Mouse (Mus musculus): ENCODE measurements around the gene Ak5.
"Not testable (repeated sequence)": the region's sequence is repeated elsewhere in the genome, so short reads cannot be mapped to it uniquely, and the experiment has no call there.

The Ak5 gene

GRCm38 (mm10) chr3:152625061-152625820 is 42.9 kb downstream of the Ak5 start:
- peak; percentile 51 to 55 for DNase-seq

- DNase-seq: no peak
These were observed 47.6 kb downstream of the Ak5 start for GRCm38 (mm10) chr3:152620534-152620933.

- DNase-seq: no peak
These were observed 48.1 kb downstream of the Ak5 start for GRCm38 (mm10) chr3:152620058-152620457.

GRCm38 (mm10) chr3:152609076-152609475 is 59.1 kb downstream of the Ak5 start:
- DNase-seq: no peak

GRCm38 (mm10) chr3:152605849-152606248 is 62.3 kb downstream of the Ak5 start:
- peak; percentile 16 to 22 for DNase-seq

DNA sequence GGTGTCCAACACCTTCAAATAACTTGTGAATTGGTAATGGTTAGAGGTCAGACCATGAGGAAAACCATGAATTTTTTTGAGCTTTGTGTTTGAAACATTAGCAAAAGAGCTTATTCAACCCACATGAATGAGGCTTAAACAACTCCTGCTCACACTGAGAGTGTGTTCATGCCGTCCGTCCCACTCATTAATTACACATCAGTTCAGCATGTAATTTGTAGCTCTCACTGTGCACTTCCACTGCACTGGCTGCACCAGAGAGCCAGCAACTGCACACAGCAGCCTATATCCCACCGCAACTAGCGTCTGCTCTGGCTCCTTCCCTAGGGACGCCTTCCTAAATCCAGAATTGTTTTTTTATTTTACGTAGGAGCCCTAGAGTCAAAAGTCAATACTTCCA is 68.5 kb downstream of the Ak5 start:
- no peak for DNase-seq

- no peak for DNase-seq
These were observed 71.6 kb downstream of the Ak5 start for GRCm38 (mm10) chr3:152596406-152597050.

DNA sequence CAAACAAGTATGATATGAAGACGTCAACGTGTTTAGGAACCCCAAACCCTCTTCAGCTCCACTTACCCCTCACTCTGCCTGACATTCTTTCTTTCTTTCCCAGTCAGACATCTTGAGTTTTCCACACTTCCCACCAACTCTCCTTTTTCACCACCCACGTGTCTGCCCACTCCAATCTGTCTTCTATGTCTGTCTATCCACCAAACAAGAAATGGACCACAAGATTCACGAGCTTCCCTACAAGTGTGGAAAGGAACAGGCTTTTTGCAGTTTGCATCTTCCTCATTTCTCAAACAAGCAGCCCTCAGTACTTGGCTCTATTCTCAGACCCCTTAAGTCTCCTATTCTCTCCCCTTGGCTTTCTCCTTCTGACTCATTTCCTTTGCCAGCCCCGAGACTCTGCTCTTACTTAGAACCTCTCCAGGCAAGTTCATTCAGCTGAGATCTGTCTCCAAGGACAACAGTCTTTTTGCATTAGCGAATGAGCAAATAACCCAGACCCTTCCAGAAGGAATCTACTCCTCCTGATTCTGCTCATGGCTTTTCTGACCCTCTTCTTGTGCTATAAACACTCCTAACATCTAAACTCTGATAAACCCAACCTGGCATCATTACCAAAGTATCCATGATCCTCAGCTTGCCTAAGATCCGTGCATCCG is 75.3 kb downstream of the Ak5 start:
- DNase-seq: no peak

DNA sequence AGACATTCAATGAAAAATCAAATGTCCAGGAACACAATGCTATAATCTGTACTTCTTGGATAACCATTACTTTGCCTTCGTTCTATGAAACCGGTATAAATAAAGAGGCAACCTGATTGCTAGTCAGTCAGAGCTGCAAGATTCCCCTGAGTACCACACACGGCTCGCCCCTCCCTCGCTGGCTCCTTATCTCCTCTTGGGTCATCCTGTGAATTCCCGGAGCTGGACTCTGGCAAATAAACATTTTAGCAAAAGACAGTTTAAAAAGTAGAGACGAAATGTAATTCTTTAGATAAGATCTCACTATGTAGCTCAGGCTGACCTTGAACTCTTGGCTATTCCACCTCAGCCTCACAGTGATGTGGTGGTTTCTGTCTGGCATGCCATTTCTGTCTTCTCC is 77.7 kb downstream of the Ak5 start:
- no peak for DNase-seq

GRCm38 (mm10) chr3:152589101-152589500 is 79.1 kb downstream of the Ak5 start:
- not testable (repeated sequence) for DNase-seq

DNA sequence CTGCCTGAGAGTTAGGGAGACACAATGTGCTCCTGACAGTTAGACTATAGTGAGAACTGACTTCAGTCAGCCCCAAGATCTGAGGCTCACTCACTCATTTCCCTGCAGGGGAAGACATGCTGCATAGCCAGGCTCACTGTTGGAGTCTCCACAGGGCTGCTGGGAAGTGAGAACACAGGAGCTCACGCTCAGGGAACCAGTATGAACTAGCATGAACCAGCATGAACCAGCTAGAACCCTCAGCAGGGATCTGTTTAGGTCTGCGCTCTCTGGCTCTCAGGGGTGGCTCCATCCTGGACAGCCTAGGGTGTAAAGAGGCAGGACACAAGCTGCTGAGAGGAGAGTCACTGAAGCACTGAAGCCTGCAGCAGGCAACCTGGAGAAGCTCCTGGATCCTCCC is 81.2 kb downstream of the Ak5 start:
- no peak for DNase-seq

DNA sequence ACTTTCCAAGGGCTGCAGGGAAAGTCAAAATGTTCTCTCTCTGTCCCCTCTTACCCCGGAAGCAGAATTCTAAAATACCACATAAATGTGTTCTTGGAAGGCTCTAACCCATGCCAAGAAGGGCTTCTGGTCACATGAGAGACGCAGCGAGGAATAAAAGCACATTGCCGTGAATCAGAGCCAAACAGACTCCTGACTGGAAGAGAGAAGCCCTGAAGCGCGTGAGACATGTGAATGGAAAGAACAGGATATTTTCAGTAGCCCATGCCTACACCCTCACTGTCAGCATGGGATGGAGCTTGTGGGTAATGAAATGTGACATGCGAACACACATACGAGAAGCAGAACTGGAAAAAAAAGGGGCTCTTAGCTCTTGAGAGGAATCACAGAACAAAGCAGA is 82.0 kb downstream of the Ak5 start:
- peak in 1 of 2 experiments; percentile 8 for DNase-seq

DNA sequence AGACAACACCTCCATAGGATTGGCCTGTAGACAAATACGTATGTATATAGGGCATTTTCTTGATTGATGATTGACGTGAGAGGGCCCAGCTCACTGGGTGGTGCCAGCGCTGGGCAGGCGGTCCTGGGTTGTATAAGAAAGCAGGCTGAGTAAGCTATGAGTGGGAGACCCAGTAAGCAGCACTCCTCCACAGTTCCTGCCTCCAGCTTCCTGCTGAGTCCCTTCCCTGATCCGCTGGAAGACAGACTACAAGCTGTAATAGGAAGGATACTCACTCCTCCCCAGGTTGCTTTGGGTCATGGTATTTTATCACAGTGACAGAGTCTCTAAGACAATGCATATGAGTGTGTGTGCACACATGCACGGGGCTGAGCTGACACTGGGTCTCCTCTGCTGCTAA is 82.6 kb downstream of the Ak5 start:
- DNase-seq: no peak

DNA sequence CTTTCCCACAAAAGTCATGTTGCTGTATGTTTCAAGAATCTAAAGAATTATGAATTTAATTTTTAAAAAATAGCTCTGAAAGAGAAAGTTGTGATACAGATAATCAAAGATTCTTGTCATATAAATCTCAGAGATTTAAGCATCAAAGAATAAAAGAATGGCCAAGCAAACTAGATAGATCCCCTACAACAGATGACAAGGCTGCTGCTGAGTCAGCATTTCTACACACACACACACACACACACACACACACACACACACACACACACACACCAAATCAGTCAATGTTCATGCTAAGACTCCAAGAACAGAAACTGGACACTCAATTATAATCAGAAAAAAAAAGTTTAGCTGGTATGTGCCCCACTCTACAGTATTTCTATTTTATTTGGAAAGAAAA is 85.1 kb downstream of the Ak5 start:
- DNase-seq: no peak

DNA sequence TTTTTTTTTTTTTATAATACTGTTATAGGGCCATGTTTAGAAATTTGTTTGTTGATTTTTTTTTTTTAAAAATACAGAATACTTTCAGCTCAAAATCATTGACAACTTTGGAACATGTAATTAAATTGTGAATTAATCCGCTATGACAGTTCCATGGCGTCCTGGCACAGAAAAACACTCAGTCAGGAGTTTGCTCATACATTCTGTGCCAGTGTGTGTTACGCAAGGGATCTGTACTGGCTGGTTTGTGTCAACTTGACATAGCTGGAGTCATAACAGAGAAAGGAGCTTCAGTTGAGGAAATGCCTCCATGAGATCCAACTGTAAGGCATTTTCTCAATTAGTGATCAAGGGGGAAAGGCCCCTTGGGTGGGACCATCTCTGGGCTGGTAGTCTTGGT is 86.3 kb downstream of the Ak5 start:
- DNase-seq: peak in 1 of 2 experiments; percentile 17

DNA sequence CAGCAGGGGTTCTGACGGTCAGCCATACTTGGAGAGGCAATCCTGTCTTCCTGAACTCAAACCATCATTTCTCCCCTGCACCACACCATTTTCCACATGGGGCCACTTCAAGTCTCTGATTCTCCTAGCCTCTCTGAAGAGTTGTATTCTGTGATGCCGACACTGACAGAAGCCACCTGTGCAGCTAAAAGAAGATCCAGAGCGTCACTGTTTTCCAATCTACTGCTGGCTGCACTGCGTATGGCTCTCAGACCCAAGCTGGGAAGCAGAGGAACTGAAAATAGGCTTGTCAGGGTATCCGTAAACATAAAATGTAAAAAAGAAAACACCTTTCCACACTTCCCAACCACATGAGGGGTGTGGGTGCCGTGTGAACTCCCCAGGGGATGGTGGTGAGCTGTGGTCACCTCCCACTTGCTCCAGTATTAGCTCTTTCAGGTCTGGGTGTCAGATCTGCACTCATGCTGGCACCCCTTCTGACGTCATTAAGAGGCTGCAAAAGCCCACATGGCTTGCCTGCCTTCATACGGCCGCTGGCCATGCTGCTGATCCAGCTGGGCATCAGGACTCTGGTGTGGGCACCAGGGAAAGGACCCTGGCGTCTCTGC is 88.1 kb downstream of the Ak5 start:
- DNase-seq: no peak

DNA sequence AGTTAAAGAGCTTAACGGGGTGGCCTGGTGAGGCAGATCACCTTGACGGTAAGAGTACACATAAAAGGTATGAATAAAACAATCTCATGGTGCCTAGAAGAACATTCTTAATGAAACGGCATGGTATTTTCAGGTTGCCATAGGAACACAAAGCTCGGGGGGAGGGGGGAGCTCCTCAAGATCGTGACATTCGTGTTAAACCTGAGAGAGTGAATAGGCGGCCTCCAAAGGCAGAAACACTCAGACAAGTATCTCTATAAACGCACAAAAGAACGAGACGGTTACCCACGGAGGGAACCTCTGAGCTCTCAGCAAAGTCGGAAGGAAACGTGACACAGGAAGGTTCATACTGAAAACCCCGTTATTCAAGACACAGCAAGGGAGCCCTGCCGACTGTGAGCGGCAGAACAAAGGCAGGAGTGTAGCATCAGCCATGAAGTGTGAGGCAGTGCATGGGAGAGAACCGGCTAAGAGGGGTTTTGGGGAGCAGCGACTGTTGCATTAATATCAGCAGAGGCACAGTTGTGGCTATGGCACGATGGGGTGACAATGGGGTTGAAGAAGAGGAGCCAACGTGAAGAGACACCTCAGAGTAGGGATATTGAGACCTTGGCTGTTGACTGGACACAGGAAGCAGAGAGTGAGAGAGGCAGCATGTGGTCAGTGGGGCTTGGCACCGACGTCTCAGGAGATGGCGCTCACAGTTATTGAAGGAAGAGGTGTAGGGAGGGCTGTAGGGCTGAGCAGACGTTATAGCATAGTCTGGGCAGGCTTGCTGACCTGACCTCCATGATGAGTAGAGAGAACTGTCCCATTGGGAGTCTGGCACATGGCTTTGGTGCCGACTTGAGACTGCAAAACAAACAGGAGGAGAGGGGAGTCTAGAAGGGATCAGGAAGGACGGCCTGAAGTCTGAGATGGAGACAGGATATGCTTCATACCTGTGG is 89.6 kb downstream of the Ak5 start:
- DNase-seq: no peak

DNA sequence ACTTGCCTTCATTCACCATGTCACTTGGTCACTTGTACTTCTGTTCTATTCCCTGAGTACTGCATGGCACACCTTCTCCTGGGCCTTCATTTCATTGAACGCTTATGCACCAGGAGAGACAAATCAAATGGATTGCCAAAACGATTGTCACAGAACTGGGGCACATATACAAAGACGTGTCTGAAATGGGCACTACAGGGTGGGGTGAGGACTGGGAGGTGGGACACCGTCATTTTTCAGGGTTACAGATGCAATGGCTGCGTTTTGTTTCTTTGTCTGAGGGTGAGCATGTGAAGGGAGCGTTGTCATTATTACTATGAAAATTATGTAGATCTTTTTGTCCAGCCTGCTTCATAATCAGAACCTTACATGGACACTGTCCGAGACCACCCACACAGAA is 90.4 kb downstream of the Ak5 start:
- no peak for DNase-seq

DNA sequence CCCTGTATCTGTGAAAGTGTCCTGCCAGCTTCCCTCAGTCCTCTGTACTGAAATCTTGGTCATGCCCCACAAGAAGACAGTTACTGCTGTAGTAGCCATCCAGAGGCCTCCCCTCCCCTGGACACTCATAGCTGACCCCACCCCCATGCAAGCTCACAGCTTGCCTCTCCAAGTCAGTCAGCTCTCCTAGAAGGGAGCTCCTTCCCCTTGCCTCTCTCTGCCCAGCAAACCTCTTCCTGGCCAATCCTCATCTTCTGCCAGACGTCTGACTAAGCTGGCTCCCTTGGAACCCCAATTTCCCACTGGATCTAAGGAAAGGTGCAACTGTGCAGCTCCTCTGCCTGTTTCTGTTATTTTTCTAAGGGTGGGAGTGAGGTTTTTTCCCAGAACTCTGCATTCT is 90.9 kb downstream of the Ak5 start:
- DNase-seq: no peak

DNA sequence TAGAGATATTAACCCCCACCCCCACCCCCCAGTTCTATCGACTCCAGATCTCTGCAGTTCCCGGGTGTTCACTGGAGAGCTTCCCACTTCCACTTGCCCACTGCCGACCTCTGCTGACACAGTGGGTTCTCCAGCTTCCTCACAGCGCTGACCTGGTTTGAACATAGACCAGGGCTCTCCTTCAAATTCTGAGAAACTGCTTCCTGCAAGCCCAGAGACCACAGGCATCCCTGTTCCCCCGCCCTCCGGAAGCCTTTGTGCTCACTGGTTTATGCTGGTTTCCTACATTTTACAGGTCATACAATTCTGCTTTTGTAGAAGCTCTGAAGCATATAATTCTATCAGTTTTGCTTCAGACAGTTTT is 98.9 kb downstream of the Ak5 start:
- DNase-seq: no peak

- no peak for DNase-seq
These were observed 99.5 kb downstream of the Ak5 start for GRCm38 (mm10) chr3:152568455-152569241.

All from cerebellum, postnatal 14 days (tissue).